Mouse (Mus musculus): ENCODE results near the gene Cpa4.

GRCm38 (mm10) chr6:30586886-30587442 is 18.8 kb downstream of the Cpa4 start:
- TF ChIP-seq NELFE (IDR thresholded peaks at IDR 0.05; ENCODE audit: low read depth, low read length) (no peak), MXI1 (IDR thresholded peaks at IDR 0.05; ENCODE audit: low read depth, low read length) (no peak), CTCF (conservative IDR thresholded peaks at IDR 0.05 in 1 of 2, IDR thresholded peaks at IDR 0.05 in 1 of 2; ENCODE audit: low read depth in 2 of 2, low read length in 2 of 2) (no peak), POLR2A (IDR thresholded peaks at IDR 0.05; ENCODE audit: low read depth, low read length) (no peak), JUND (conservative IDR thresholded peaks at IDR 0.05; ENCODE audit: low read depth, low read length) (no peak), ETS1 (conservative IDR thresholded peaks at IDR 0.05; ENCODE audit: low read depth, low read length) (no peak), MYC (IDR thresholded peaks at IDR 0.05; ENCODE audit: low read depth, low read length) (no peak), SMC3 (IDR thresholded peaks at IDR 0.05; ENCODE audit: low read depth, low read length) (no peak), EP300 (IDR thresholded peaks at IDR 0.05; ENCODE audit: low read length) (no peak), USF1 (IDR thresholded peaks at IDR 0.05; ENCODE audit: low read depth, low read length) (no peak)
